11 mouse cellular contexts compared by ENCODE assay signal in genomic region chr4:33735442-33735966, GRCm38 (mm10).
DNase-seq lines count a peak whose midpoint lies in the region; ATAC-seq lines count a peak whose summit lies in the region.
"Had no signal": no experiment of that assay in that cellular context is flagged by ENCODE, and none has a peak within 500 bp of the region (broad histone marks: within the 10 kb centered on the region; RNA-seq: fewer than 3 reads in every experiment).

No protein-coding gene starts in this region.

- H3K27ac ChIP-seq in heart, embryonic 15.5 days, result peak overlapping the region; percentile 49; the same call in 1 of the 2 replicates
- peak overlapping the region; percentile 56 for H3K27ac ChIP-seq in hindbrain, embryonic 15.5 days (replicated peaks)
- H3K27ac ChIP-seq: limb, embryonic 13.5 days had no signal

- H3K4me3 ChIP-seq in heart, embryonic 15.5 days, result no peak overlapping the region
- no peak overlapping the region for H3K4me3 ChIP-seq in hindbrain, embryonic 15.5 days
- H3K4me3 ChIP-seq: limb, embryonic 13.5 days; myocyte had no signal

- no peaks in the 10 kb centered on the region for H3K9me3 ChIP-seq in heart, embryonic 15.5 days (replicated peaks)
- no peaks in the 10 kb centered on the region for H3K9me3 ChIP-seq in hindbrain, embryonic 15.5 days
- H3K9me3 ChIP-seq: G1E; limb, embryonic 13.5 days had no signal

- peak overlapping the region; percentile 37 for H3K4me2 ChIP-seq in heart, embryonic 15.5 days
- no peak overlapping the region for H3K4me2 ChIP-seq in hindbrain, embryonic 15.5 days

- WGBS in heart, embryonic 15.5 days, result 49% methylated on average over 3 of the region's 3 CpGs
- WGBS in hindbrain, embryonic 15.5 days, result 33% methylated on average over 3 of the region's 3 CpGs

- no peak overlapping the region for H3K9ac ChIP-seq in heart, embryonic 15.5 days
- H3K9ac ChIP-seq in hindbrain, embryonic 15.5 days, result no peak overlapping the region
- H3K9ac ChIP-seq: limb, embryonic 13.5 days had no signal

- no peak for DNase-seq in heart, adult 18-20 months
- DNase-seq in right cerebral cortex, adult 2 months (ENCODE audit: low spot score in 2 of 2), result peak; percentile 30 to 33
- no peak for DNase-seq in right cerebral cortex, postnatal 14 days
- DNase-seq in telencephalon, adult 2 months (ENCODE audit: low read depth, low spot score), result peak; percentile 60
- DNase-seq in thymus, postnatal 0 days (ENCODE audit: low spot score), result no peak

- no peaks in the 10 kb centered on the region for H3K27me3 ChIP-seq in heart, embryonic 15.5 days
- no peaks in the 10 kb centered on the region for H3K27me3 ChIP-seq in hindbrain, embryonic 15.5 days
- H3K27me3 ChIP-seq: limb, embryonic 13.5 days had no signal

- H3K4me1 ChIP-seq in heart, embryonic 15.5 days (replicated peaks), result peaks cover 17% of the 10 kb centered on the region
- peaks cover 19% of the 10 kb centered on the region for H3K4me1 ChIP-seq in hindbrain, embryonic 15.5 days (replicated peaks)

- H3K36me3 ChIP-seq in heart, embryonic 15.5 days, result no peaks in the 10 kb centered on the region
- H3K36me3 ChIP-seq in hindbrain, embryonic 15.5 days, result no peaks in the 10 kb centered on the region
- H3K36me3 ChIP-seq: G1E; limb, embryonic 13.5 days had no signal

- no peak for ATAC-seq in heart, embryonic 15.5 days (replicated peaks; ENCODE audit: insufficient number of reproducible peaks, insufficient read depth, low FRiP score, low read depth)
- ATAC-seq in hindbrain, embryonic 15.5 days (ENCODE audit: low FRiP score, low read depth), result peak; percentile 68
- ATAC-seq in monocyte, adult 5-6 weeks (replicated peaks; ENCODE audit: insufficient number of reproducible peaks, low FRiP score, low TSS enrichment, poor library complexity, severe bottlenecking), result no peak

Comparison
In these comparisons a context has a peak if more than half of its experiments do, and no peak if none do; other contexts are left out.
1. DNase-seq: peak in right cerebral cortex, adult 2 months (2 of 2) and telencephalon, adult 2 months (single experiment); none in heart, adult 18-20 months (0 of 2), right cerebral cortex, postnatal 14 days (single experiment) and thymus, postnatal 0 days (single experiment).